Mouse (Mus musculus) urinary bladder, postnatal 10 days (tissue): ENCODE measurements around the gene Bud31.
"Not testable (repeated sequence)": the region's sequence is repeated elsewhere in the genome, so short reads cannot be mapped to it uniquely, and the experiment has no call there.

Experiments
- DNase-seq: peaks from one replicate; pipeline ENCODE4 v3.0.0; 2022; ENCODE audit warnings: low spot score

The Bud31 gene

DNA sequence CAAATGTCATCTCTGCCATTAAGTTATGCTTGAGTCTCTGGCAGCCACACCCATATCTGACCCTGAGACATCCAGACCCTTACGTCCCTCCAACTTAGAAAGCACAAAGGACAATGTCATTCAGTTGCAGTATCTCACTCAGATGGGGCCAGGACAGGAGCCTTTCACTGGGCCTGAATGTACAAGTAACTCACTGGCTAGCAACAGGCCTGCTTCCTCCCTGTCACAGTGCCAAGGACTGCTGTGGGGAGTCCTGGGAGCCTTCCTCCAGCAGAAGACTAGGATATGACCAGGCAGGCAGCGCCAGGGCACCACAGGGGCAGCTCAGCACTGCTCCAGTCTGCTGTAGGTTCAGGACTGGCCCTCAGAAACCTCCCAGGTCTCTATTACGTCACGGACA, 11.0 kb upstream of the Bud31 start:
- DNase-seq = no peak

DNA sequence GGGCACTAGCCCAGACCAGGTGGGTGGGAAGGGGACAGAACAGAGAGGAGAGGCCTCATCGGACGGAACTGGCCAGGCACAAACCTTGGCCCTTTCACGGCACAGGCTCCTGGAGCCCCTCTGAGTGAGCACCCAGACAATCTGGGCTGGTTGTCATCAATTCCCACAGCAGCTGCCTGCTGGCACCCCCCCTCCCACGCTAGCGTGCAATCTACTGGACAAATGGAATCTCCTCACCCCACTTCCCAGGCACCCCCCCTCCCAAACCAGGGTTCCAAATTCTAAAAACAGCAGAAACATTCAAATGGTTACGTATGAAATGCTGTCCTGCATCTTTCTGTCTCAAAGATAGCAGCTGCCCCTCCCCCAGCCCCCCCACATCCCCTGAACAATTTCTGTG, 10.4 kb upstream of the Bud31 start:
- DNase-seq = not testable (repeated sequence)

DNA sequence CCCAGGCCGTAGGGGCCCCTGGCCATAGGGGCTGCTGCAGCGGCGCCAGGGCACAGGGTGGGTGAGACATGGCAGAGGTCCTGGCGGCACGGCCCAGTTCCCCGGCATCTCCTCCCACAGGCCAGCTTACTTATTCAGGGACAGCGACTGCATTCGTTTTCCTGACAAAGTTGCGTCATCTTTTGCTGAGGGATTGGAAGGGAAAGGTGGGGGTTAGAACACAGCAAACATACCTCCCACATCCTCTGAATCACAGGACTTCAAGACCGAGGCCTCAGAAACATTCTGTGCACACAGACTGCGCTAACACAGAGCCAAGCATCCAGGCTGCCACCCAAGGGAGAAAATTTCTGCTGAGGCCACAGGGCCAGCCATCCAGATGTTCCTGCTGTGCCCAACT, 10.0 kb upstream of the Bud31 start:
- DNase-seq = no peak

DNA sequence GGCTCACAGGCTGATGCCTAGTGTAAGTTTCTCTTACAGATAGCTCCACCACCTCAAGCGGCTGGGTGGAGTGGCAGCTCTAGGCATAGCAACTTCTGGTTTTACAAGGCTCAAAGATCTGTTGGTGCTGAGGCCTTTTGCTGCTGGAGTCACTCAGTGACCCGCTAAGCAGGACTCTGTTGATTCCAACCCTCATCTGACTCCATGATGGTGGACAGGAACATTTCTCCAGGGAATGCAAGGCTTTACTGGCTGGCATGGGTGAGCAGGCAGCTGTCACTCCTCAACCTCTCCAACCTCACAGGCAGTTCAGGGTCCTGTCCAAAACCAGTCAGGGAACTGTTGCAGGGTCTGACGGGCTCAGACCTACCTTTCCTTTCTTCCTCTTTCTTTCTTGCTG, 9.2 kb upstream of the Bud31 start:
- DNase-seq = no peak

DNA sequence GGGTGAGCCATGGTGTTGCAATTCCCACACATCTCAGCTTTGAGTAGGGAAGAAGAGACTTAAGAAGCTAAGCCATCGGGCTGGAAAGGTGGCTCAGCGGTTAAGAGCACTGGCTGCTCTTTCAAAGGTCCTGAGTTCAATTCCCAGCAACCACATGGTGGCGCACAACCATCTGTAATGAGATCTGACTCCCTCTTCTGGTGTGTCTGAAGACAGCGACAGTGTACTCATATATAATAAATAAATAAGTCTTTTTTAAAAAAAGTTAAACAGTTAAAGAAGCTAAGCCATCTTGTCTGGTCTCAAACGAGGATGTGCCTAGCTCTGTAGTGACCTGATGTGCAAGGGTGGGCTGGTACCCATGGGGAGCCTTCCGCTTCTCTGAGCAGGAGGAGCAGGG, 6.9 kb upstream of the Bud31 start:
- not testable (repeated sequence) for DNase-seq

DNA sequence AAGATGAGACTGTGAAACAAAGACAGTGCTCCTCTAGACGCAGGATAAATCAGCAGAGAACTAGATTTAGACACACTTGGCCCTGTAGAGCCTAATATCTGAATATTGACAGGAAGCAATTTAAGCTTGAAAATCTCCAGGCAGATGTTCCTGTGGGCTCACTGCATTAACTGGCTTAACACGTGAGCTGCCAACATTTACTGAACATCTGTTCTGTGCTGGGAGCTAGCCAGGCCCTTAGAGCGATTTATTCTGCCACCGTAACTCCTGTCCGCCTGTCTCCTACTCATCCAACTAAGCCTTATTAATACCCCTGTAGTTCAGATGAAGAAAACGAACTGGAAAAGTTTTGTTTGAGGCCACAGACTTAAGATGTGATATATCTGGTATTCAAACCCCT, 1.3 kb upstream of the Bud31 start:
- DNase-seq = no peak

DNA sequence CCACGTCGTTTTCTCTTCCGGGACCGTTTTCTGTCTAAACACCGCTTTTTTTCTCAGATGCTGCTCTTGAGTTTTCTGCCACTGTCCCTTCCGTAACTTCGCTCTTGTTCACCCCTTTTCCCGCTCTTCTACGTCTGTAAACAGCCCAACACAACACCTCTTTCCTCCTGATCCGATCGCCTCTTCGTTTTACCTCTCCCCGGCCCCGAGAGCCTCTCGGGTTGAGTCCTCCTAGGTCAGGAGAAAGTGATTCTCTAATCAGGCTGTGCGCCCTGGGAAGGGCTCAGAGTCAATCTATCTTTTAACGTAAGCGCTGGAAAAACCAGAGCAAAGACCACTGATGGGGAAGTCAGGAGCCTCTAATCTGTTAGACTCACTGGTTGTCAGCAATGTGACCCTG, 449 bp downstream of the Bud31 start:
- no peak for DNase-seq

DNA sequence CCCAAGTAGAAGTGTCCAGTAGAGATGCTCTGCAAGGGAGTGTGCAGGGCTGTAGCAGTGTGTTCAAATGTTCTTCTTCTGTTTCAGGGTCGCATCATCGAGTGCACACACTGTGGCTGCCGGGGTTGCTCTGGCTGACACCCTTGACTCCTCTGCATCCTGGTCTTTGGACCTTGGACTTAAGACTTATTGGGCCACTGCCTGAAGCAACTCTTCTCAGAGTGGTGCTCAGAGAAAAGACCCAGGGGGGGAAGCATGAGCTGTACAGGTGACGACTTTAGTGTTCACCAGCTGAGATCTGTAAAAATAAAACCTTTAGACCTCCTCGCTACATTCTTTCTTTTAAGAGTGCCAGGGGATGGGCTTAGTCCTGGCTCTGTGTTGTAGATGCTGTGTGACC, 7.6 kb downstream of the Bud31 start:
- no peak for DNase-seq

DNA sequence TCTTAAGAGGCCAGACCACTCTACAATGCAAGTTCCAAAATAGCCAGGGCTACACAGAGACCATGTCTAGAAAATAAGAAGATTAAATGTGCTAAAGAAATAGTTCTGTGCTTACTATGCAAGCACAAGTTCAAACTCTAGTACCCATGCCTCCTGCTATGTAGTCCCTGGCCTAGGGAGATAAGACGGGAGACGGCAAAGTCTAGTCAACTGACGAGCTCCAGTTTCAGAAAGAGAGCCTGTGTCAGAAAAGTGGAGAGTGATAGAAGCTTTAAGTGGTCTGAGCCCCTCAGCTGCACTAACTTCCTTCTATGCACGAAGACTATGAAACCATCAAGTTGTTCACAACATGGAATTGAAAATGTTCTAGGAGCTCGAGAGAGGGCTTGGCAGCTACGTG, 9.1 kb downstream of the Bud31 start:
- DNase-seq = no peak

DNA sequence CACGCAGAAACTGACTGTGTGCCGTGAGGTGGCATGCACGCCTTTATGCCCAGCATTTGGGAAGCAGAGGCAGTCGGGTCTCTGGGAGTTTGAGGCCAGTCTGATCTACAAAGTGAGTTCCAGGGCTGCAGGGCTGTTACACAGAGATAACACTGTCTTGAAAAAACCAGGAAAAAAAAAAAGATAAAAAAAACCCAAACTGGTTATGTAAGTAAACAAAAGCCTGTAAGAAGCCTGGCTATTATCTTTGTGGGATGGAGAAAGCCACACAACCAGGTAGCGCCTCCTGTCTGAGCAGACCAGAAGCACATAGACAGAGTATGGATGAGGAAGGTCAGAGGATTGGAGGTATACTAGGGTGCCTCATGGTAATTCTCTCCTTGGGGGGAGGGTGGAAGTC, 12.5 kb downstream of the Bud31 start:
- no peak for DNase-seq

DNA sequence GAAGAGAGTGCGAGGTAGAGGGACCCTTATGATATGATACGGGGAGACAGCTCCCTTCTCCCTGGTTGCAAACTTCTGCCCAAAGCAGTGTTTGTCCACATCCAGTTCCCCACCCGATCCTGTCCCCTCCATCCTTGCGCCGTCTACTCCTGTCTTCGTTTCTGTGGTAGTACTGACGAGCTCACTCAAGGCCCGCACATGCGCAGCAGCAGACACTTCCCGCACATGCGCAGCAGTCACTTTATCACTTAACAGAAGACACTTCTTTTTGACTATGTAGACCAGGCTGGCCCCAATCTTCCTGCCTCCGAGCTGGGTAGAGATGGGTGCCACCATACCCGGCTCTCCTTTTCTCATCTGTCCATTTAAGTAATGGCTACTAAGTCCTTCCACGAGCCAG, 21.2 kb downstream of the Bud31 start:
- DNase-seq = no peak

DNA sequence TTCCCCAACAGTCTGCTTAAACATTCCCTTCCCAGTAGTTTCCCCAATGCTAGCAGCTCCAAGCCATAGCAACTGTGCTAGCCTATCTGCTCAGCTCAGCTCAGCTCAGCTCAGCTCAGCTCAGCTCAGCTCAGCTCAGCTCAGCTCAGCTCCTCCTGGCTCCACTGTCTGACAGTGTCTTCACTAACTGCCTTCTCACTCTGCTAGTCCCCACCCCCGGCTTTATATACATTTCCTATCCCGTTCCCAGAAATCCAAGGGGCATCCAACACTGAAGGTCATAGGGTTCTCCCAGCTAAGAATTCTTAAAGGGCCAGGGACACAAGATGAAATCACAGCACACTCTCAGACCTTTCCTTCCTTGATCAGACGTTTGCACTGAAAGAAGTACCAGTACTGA, 24.5 kb downstream of the Bud31 start:
- no peak for DNase-seq

DNA sequence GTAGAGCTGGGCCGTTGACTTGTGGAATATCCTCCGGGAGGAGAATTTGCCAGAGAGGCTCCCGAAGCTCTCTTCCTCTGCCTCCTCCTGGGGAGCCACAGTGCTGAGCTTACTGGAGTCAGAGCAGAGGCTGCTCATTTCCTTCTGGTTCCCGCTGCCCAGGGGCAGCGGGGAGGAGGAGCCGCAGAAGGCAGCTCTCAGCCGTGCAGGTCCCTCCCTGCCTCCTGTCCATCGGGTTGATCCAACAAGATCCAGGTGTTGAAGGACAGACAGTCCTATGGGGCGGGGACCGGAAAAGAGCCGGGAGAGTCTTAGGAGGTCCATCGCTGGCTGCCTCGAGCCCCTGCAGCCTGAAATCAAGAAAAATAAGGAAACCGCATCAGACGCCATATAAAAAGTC, 25.0 kb downstream of the Bud31 start:
- no peak for DNase-seq

DNA sequence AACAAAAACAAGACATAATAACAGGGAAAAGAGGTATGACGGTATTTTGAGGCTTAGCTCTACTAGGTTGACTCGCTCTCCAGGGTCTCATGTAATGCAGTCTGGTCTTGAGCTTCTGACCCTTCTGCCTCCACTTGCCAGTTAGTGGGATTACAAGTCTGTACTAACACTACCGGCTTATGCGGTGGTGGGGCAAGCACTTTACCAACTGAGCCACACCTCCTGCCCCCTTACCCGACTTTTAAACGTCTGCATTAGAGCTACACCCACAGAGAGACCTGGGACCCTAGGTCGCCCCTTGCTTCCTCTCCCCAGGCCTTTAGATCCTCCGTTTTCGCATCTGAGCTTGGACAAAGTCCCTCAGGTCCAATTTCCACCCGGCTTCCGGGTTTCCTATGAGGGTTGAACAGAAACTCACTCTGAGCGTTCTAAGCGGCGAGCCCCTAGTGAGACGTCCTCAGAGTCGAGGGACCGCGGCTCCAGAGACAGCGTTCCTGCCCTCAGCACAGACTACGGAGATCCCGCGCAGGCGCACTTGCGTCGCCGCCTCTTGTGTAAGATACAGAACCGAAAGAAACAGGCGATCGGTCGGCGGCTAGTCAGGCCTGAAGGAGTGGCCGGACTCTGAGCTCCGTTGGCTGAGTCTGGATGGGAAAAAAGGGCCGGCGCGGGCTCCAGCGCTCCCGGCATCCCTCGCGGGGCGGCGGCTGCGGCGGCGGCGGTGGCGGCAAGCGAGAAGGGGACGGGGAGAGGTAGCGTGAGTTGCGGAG, 26.6 kb downstream of the Bud31 start, which contains the start of the genes Ptcd1 and Cpsf4:
Ptcd1 (minus strand) TSS at position 573 of the 770 bp plus-strand sequence.
Cpsf4 (plus strand) TSS at position 678 of the 770 bp plus-strand sequence.
- peak; percentile 93 for DNase-seq

DNA sequence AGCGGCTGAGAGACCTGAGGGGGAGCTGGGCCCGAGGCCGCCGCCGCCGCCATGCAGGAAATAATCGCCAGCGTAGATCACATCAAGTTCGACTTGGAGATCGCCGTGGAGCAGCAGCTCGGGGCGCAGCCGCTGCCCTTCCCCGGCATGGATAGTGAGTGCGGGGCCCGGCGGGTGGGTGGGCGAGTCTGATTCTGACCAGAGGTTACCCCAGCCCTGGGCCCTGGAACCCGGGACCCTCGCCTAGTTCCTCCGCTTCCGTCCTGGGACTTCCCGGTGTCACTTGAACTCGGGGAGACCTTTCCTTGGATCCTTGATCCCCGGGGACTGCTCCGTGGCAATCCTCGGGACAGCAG, 27.1 kb downstream of the Bud31 start:
- DNase-seq = no peak

DNA sequence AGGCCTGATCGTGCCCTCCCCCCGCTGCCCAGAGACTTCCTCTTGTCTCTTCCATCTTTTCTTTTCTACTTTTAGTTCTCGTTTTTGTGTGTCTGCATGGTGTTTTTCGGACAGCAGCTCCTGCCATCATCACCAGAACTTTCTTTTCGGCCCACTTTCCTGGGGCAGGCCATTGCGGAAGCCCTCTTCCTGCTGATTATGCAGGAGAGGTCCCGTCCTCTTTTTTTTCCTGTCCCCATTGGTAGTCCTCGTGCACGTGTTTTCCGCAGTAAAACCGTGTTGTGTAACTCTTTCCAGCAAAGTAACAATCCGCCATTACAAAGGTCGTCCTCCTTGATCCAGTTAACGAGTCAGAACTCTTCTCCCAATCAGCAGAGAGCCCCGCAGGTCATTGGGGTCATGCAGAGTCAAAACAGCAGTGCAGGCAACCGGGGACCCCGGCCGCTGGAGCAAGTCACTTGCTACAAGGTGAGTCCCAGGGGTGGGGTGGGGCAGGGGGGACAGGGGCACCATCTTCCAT, 38.4 kb downstream of the Bud31 start:
- no peak for DNase-seq

DNA sequence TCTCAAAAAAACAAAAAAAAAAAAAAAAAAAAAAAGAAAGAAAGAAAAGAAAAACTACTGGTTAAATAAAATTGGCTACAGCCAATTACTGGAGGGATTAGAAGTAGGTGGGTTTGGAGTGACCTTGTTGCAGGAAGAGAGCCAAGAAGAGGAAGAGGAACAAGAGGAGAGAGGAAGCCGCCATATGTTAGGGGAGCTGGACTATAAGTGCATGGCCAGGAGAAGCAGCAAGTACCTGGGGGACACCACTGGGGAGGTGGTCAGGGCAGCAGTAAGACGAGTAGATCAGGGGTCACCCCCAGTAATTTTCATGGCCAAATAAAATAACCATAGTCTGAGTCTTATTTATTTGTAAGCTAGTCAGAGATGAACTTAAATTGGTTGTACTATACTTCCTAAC, 45.1 kb downstream of the Bud31 start:
- no peak for DNase-seq

DNA sequence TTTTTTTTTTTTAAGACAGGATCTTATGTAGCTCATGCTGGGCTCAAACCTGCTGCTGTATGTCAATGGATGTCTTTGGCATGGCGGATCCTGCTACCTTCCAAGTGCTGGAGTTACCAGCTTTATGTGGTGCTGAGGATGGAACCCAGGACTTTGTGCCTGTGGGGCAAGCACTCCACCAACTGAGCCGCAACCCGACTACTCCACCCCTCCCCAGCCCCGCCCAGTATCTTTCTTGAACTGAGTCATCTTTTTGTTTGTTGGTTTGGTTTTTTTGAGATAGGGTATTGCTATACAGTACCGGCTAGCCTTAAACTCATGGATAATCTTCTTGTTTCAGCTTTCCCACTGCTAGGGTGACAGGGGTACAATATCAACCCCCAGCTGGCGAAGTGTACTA, 49.3 kb downstream of the Bud31 start:
- no peak for DNase-seq

DNA sequence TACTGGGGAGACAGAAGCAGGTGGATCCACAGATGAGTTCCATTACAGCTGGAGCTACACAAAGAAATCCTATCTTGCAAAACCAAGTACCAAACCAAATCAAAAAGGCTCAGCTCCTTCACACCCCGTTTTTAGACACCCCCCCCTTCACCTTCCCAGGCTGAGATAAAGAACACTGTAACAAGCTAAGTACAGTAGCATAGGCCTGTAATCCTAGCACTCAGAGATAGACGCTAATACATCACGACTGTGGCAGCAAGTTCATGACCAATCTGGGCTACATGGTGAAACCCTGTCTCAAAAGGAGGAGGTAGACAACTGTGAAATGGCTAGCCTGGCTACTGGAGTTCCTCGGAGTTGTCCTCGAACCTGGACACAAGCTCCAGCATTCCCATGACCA, 50.2 kb downstream of the Bud31 start:
- DNase-seq = no peak

DNA sequence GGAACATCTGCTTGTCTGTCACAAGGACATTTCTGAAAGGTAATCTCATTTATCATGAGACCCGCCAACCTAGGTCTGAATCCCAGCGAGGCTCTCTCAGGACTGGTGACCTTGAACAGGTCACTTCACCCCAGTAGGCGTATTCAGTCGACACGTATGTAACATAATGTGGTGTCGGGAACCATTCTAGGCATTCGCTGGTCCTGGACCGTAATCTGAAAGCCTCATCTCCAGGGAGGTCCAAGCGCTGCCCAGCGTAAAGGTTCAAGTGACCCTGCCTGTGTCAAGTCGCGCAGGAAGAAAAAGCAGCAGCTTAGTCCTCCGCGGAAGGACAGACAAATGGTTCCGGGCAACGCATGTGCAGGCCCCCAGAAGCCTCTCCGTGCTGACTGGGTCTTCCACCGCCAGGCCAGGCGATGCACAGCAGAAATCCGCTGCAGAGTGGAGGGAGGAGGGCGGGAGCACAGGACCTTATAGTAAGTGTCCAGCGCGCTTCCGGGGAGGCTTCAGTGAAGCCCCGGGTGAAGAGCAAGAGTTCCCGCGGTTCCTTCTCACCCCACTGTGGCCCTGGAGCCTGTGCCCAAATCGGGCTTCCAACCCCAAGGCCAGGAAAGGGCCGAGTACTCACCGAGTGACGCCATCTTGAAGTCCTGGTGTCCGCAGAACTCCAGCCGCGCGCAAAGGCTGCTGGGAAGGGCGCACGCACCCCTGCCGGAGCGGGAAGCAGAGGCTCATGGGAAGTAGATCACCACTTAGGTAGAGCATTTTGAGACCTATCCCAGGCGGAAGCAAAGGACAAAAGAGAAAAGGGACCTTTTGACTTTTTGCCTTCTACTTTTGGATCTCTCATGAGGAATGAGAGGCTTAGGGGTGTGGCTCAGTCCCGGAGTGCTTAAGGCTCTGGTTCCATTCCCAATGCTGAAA, 51.0 kb downstream of the Bud31 start:
- DNase-seq = peak; percentile 57

DNA sequence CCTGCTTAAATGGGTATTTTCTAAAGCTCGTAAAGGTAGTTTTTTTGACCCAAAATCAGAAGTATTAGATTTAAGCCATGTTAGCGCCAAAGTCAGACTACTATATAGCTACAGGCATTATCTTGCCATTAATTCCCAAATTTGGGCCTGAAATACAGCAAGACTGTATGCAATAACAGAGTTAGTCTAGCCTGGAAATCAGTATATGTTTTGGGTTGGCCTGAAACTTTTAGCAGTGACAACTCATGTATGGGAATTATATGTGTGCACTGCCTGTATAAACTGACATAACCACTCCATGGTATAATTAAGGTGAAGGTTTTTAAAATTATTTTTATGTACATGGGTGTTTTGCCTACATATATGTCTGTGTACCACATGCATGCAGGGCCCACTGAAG, 51.8 kb downstream of the Bud31 start, which contains the start of gene Atp5j2:
Atp5j2 (minus strand) TSS at position 101 of the 400 bp plus-strand sequence.
- DNase-seq = no peak
